Comparison of ENCODE assay signal across 18 mouse cellular contexts in the genomic region with DNA sequence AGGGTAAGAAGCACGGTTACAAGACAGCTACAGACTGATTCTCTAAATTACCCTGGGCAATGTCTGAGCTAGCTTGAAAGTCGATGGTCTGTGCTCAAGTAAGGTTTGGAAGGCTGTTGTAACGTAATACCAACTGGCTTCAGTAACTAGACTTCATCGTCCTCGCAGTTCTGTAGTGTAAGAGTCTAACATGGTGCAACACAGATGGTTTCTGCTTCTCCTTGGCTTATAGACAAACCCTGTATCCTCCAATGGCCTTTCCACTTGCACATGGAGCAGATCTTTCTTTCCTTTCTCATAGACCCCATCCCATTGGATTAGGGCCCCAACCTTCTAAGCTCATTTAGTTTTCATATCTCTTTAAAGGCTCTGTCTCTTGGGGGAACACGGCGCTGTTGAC.
"Had no signal": no experiment of that assay in that cellular context is flagged by ENCODE, and none has a peak within 500 bp of the region (broad histone marks: within the 10 kb centered on the region; RNA-seq: fewer than 3 reads in every experiment).

No protein-coding gene starts in this region.

- H3K4me3 ChIP-seq: midbrain, embryonic 10.5 days; midbrain, embryonic 12.5 days; myocyte; neural tube, embryonic 13.5 days; neural tube, embryonic 15.5 days had no signal

- DNase-seq: lung, adult 18-20 months; lung, embryonic 14.5 days; lung, postnatal 10 days; lung, postnatal 4 days; retina, postnatal 1 day; right cerebral cortex, adult 18-20 months; right cerebral cortex, postnatal 25 days; right cerebral cortex, postnatal 4 days; spleen, adult 18-20 months; thymus, adult 18-20 months; thymus, postnatal 14 days; thymus, postnatal 36 days had no signal

- H3K36me3 ChIP-seq: midbrain, embryonic 10.5 days; midbrain, embryonic 12.5 days; neural tube, embryonic 13.5 days; neural tube, embryonic 15.5 days had no signal

- H3K27ac ChIP-seq: midbrain, embryonic 10.5 days; midbrain, embryonic 12.5 days; neural tube, embryonic 13.5 days; neural tube, embryonic 15.5 days had no signal

- H3K9me3 ChIP-seq: midbrain, embryonic 12.5 days; neural tube, embryonic 13.5 days; neural tube, embryonic 15.5 days had no signal

- H3K4me2 ChIP-seq: lung, embryonic 14.5 days; neural tube, embryonic 13.5 days; neural tube, embryonic 15.5 days had no signal

- H3K9ac ChIP-seq: lung, embryonic 14.5 days; midbrain, embryonic 12.5 days; neural tube, embryonic 13.5 days; neural tube, embryonic 15.5 days had no signal

- ATAC-seq: midbrain, embryonic 16.5 days had no signal

- H3K27me3 ChIP-seq: neural tube, embryonic 13.5 days; neural tube, embryonic 15.5 days had no signal
